Mouse (Mus musculus) right cerebral cortex, postnatal 4 days (tissue): ENCODE measurements around the gene Nmb.
"Not testable (repeated sequence)": the region's sequence is repeated elsewhere in the genome, so short reads cannot be mapped to it uniquely, and the experiment has no call there.

ENCODE experiments used
- DNase-seq: peaks from one replicate; pipeline ENCODE4 v3.0.0-alpha.2; 2022

Gene Nmb

GRCm38 (mm10) chr7:80904921-80905515 lies at the start of gene Nmb:
Gene Nmb (minus strand): TSS chr7:80905076.
- peak; percentile 68 for DNase-seq

- DNase-seq: no peak
Measured at GRCm38 (mm10) chr7:80954251-80954650, 49.4 kb upstream of the Nmb start.

- DNase-seq: no peak
Measured at GRCm38 (mm10) chr7:80952140-80952539, 47.3 kb upstream of the Nmb start.

- DNase-seq: no peak
Measured at GRCm38 (mm10) chr7:80951461-80951860, 46.6 kb upstream of the Nmb start.

- peak; percentile 89 for DNase-seq
Measured at GRCm38 (mm10) chr7:80947445-80948350, 42.8 kb upstream of the Nmb start, which contains the start of gene Sec11a. Gene Sec11a (minus strand): TSS chr7:80947780.

- DNase-seq: no peak
Measured at GRCm38 (mm10) chr7:80939808-80940207, 34.9 kb upstream of the Nmb start.

GRCm38 (mm10) chr7:80937304-80937666 lies 32.4 kb upstream of the Nmb start:
- not testable (repeated sequence) for DNase-seq

- not testable (repeated sequence) for DNase-seq
Measured at GRCm38 (mm10) chr7:80936617-80937303, 31.9 kb upstream of the Nmb start.

GRCm38 (mm10) chr7:80935834-80936233 lies 31.0 kb upstream of the Nmb start:
- DNase-seq: no peak

GRCm38 (mm10) chr7:80932777-80933176 lies 27.9 kb upstream of the Nmb start:
- no peak for DNase-seq

GRCm38 (mm10) chr7:80931618-80932207 lies 26.8 kb upstream of the Nmb start:
- no peak for DNase-seq

- no peak for DNase-seq
Measured at GRCm38 (mm10) chr7:80923165-80923564, 18.3 kb upstream of the Nmb start.

- DNase-seq: no peak
Measured at GRCm38 (mm10) chr7:80919647-80920008, 14.8 kb upstream of the Nmb start.

GRCm38 (mm10) chr7:80918982-80919646 lies 14.2 kb upstream of the Nmb start:
- DNase-seq: no peak

GRCm38 (mm10) chr7:80917916-80918465 lies 13.1 kb upstream of the Nmb start:
- no peak for DNase-seq

- DNase-seq: no peak
Measured at GRCm38 (mm10) chr7:80912496-80912895, 7.6 kb upstream of the Nmb start.

GRCm38 (mm10) chr7:80911053-80911452 lies 6.2 kb upstream of the Nmb start:
- DNase-seq: no peak

- DNase-seq: no peak
Measured at GRCm38 (mm10) chr7:80903625-80904422, 1.1 kb downstream of the Nmb start.

GRCm38 (mm10) chr7:80901541-80902274 lies 3.2 kb downstream of the Nmb start:
- DNase-seq: no peak

GRCm38 (mm10) chr7:80900944-80901501 lies 3.9 kb downstream of the Nmb start, which contains the start of gene Wdr73:
Gene Wdr73 (minus strand): TSS chr7:80901269.
- DNase-seq: peak; percentile 85
